Mouse (Mus musculus) forebrain, embryonic 11.5 days (tissue): Measurements from ENCODE around the gene Plin5. TPM values are rescaled to one million over a fixed set of nuclear protein-coding genes. Genes with fewer than 3 reads are reported as not detected.
"Not testable (repeated sequence)": the region's sequence is repeated elsewhere in the genome, so short reads cannot be mapped to it uniquely, and the experiment has no call there.

Experiments
- ATAC-seq: fragments of 200-750 bp; cut with Nextera tagmentation; replicated peaks from 2 replicates; pipeline ENCODE4 v1.8.0; 2017; ENCODE audit warnings: moderate TSS enrichment; ENCODE audit not compliant: low FRiP score
- DNase-seq: peaks from one replicate; pipeline ENCODE4 v3.0.0-alpha.2; 2017; ENCODE audit warnings: low spot score
- H3K27ac ChIP-seq: fragments of 300-500 bp; sonication (generic); 2 replicates; pipeline ENCODE4 v1.5.1; 2014; ENCODE audit warnings: low read depth, low read length
- H3K27me3 ChIP-seq: fragments of 300-500 bp; sonication (generic); 2 replicates; pipeline ENCODE4 v1.6.1; 2014; ENCODE audit warnings: mild to moderate bottlenecking, low read length, mixed read lengths; ENCODE audit not compliant: control insufficient read depth, insufficient read depth
- H3K36me3 ChIP-seq: fragments of 300-500 bp; sonication (generic); 2 replicates; pipeline ENCODE4 v1.6.1; 2014; ENCODE audit warnings: mild to moderate bottlenecking, low read length, moderate library complexity, mixed read lengths; ENCODE audit not compliant: control insufficient read depth, insufficient read depth
- H3K4me1 ChIP-seq: fragments of 300-500 bp; sonication (generic); replicated peaks from 2 replicates; pipeline ENCODE4 v1.6.1; 2014; ENCODE audit warnings: low read length, mixed read lengths; ENCODE audit not compliant: control insufficient read depth, insufficient read depth
- H3K4me2 ChIP-seq: fragments of 300-500 bp; sonication (generic); 2 replicates; pipeline ENCODE4 v1.6.1; 2014; ENCODE audit warnings: low read depth, mild to moderate bottlenecking, low read length, moderate library complexity, mixed read lengths; ENCODE audit not compliant: severe bottlenecking
- H3K4me3 ChIP-seq: fragments of 300-500 bp; sonication (generic); 2 replicates; pipeline ENCODE4 v1.5.1; 2014; ENCODE audit warnings: low read depth, low read length
- H3K9ac ChIP-seq: fragments of 300-500 bp; sonication (generic); 2 replicates; pipeline ENCODE4 v1.6.1; 2014; ENCODE audit warnings: low read length
- H3K9me3 ChIP-seq: fragments of 300-500 bp; sonication (generic); 2 replicates; pipeline ENCODE4 v1.6.1; 2016; ENCODE audit warnings: low read length, mixed read lengths; ENCODE audit not compliant: control insufficient read depth
- WGBS: fragments of 180-500 bp; shearing (Covaris S2); extraction: QIAGEN DNeasy Blood & Tissue Kit; methylation state at CpG from one replicate; pipeline ENCODE4 v1.1.7; 2014; 5-methylcytosine and 5-hydroxymethylcytosine counted together
- polyA plus RNA-seq: library from polyadenylated mRNA; unstranded; fragments of >200 nt; fragmentation: Nextera tagmentation; extraction: Ambion mirVana; gene quantifications from 2 replicates; pipeline ENCODE4 v1.2.1, GENCODE M21; 2014

The Plin5 gene
- polyA plus RNA-seq, 1 experiment from 2014 or later = 0.21 TPM

GRCm38 (mm10) chr17:56106981-56107380, 10.4 kb downstream of the Plin5 start:
- DNase-seq = no peak
- no peak overlapping the region for H3K4me3 ChIP-seq
- no peaks in the 10 kb centered on the region for H3K4me1 ChIP-seq
- H3K36me3 ChIP-seq = no peaks in the 10 kb centered on the region; the same call in 1 of the 2 replicates
- H3K4me2 ChIP-seq = no peak overlapping the region
- H3K27me3 ChIP-seq = no peaks in the 10 kb centered on the region
- H3K9ac ChIP-seq = no peak overlapping the region
- WGBS = 83% methylated on average over 4 of the region's 4 CpGs
- ATAC-seq = no peak
- H3K9me3 ChIP-seq = no peaks in the 10 kb centered on the region
- no peak overlapping the region for H3K27ac ChIP-seq

GRCm38 (mm10) chr17:56106436-56106835, 11.0 kb downstream of the Plin5 start:
- H3K4me2 ChIP-seq, H3K9me3 ChIP-seq, H3K36me3 ChIP-seq, H3K4me3 ChIP-seq, H3K4me1 ChIP-seq, H3K9ac ChIP-seq, ATAC-seq, H3K27ac ChIP-seq, H3K27me3 ChIP-seq, DNase-seq: not testable (repeated sequence)
- WGBS = 97% methylated on average over 4 of the region's 4 CpGs

- not testable (repeated sequence) for H3K4me2 ChIP-seq, H3K9ac ChIP-seq, H3K27ac ChIP-seq, H3K27me3 ChIP-seq, ATAC-seq, H3K4me3 ChIP-seq, H3K4me1 ChIP-seq, DNase-seq, H3K9me3 ChIP-seq
- WGBS = 94% methylated on average over 2 of the region's 5 CpGs
- peaks cover 11% of the 10 kb centered on the region; the same call in 1 of the 2 replicates for H3K36me3 ChIP-seq
These were observed 12.6 kb downstream of the Plin5 start for GRCm38 (mm10) chr17:56104821-56105220.

GRCm38 (mm10) chr17:56103465-56104285, 13.7 kb downstream of the Plin5 start:
- H3K27me3 ChIP-seq = no peaks in the 10 kb centered on the region
- ATAC-seq = no peak
- H3K4me2 ChIP-seq = no peak overlapping the region
- WGBS = 97% methylated on average over 8 of the region's 8 CpGs
- no peak overlapping the region for H3K9ac ChIP-seq
- no peaks in the 10 kb centered on the region for H3K4me1 ChIP-seq
- DNase-seq = no peak
- H3K4me3 ChIP-seq = no peak overlapping the region
- peaks cover 12% of the 10 kb centered on the region; the same call in 1 of the 2 replicates for H3K36me3 ChIP-seq
- H3K9me3 ChIP-seq = no peaks in the 10 kb centered on the region
- H3K27ac ChIP-seq = no peak overlapping the region

GRCm38 (mm10) chr17:56102927-56103326, 14.5 kb downstream of the Plin5 start:
- Histone ChIP-seq H3K27ac (no peak overlapping the region), H3K27me3 (no peaks in the 10 kb centered on the region), H3K4me2 (no peak overlapping the region), H3K9me3 (no peaks in the 10 kb centered on the region), H3K4me3 (no peak overlapping the region), H3K9ac (no peak overlapping the region), H3K4me1 (no peaks in the 10 kb centered on the region), H3K36me3 (peaks cover 12% of the 10 kb centered on the region; the same call in 1 of the 2 replicates)
- DNase-seq (no peak), ATAC-seq (no peak)
- 97% methylated on average over 9 of the region's 9 CpGs for WGBS

GRCm38 (mm10) chr17:56102158-56102557, 15.2 kb downstream of the Plin5 start:
- no peak for ATAC-seq
- WGBS = 91% methylated on average over 5 of the region's 5 CpGs

GRCm38 (mm10) chr17:56100811-56101210, 16.6 kb downstream of the Plin5 start:
- H3K27ac ChIP-seq = no peak overlapping the region
- no peaks in the 10 kb centered on the region for H3K9me3 ChIP-seq
- no peaks in the 10 kb centered on the region for H3K4me1 ChIP-seq
- H3K36me3 ChIP-seq = peaks cover 22% of the 10 kb centered on the region
- 95% methylated on average over 3 of the region's 3 CpGs for WGBS
- no peak overlapping the region for H3K4me3 ChIP-seq
- ATAC-seq (no peak), DNase-seq (no peak)
- H3K4me2 ChIP-seq = no peak overlapping the region
- H3K9ac ChIP-seq = no peak overlapping the region
- H3K27me3 ChIP-seq = no peaks in the 10 kb centered on the region

More at GRCm38 (mm10) chr17:56102158-56102557, 15.2 kb downstream of the Plin5 start:
- Histone ChIP-seq H3K27ac (no peak overlapping the region), H3K27me3 (no peaks in the 10 kb centered on the region), H3K4me2 (no peak overlapping the region), H3K9ac (no peak overlapping the region), H3K4me1 (no peaks in the 10 kb centered on the region), H3K9me3 (no peaks in the 10 kb centered on the region), H3K4me3 (no peak overlapping the region), H3K36me3 (peaks cover 14% of the 10 kb centered on the region; the same call in 1 of the 2 replicates)
- DNase-seq = peak; percentile 43

GRCm38 (mm10) chr17:56098711-56099572, 18.5 kb downstream of the Plin5 start:
- Histone ChIP-seq H3K9ac (no peak overlapping the region), H3K4me1 (no peaks in the 10 kb centered on the region), H3K36me3 (peaks cover 22% of the 10 kb centered on the region), H3K4me2 (no peak overlapping the region), H3K4me3 (no peak overlapping the region), H3K27me3 (no peaks in the 10 kb centered on the region), H3K9me3 (no peaks in the 10 kb centered on the region), H3K27ac (no peak overlapping the region)
- ATAC-seq = no peak
- peak; percentile 48 for DNase-seq
- whole genome bisulfite sequencing = 94% methylated on average over 15 of the region's 15 CpGs
